Comparison of ENCODE assay signal across 8 mouse cellular contexts in the genomic region with DNA sequence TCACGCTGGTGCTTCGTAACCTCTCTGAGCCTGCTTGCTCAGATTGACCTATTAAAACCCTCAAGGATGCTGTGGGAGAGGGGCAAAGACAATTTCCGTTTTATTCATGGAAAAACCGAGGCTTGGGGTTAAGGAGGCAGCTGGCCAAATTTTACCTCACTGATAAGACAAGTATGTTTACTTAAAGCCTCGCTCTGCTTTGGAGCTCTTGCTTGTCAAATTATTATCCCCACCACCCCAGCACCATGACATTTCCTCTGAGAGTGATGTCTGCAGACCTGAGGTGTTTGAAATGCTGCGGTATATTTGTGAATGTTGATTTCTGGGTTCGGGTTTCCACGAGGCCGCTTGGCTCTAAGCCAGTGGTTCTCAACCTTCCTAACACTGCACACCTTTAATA. TPM values are rescaled to one million over a fixed set of nuclear protein-coding genes. Genes with fewer than 3 reads are reported as not detected.
A peak's percentile ranks its signal among the peaks of the same experiment; 100 is the strongest.
DNase-seq lines count a peak whose midpoint lies in the region; ATAC-seq and TF ChIP-seq lines count a peak whose summit lies in the region.
"Had no signal": no experiment of that assay in that cellular context is flagged by ENCODE, and none has a peak within 500 bp of the region (broad histone marks: within the 10 kb centered on the region; RNA-seq: fewer than 3 reads in every experiment).

No protein-coding gene starts in this region.

- TF ChIP-seq CTCF in lung, embryonic 14.5 days (IDR thresholded peaks at IDR 0.05; ENCODE audit: low read depth), result no peak

- H3K4me1 ChIP-seq in lung, embryonic 14.5 days (ENCODE audit: insufficient read depth), result peaks cover 16% of the 10 kb centered on the region
- H3K4me1 ChIP-seq in forebrain, embryonic 13.5 days, result peaks cover 31% of the 10 kb centered on the region
- peaks cover 20% of the 10 kb centered on the region for H3K4me1 ChIP-seq in limb, embryonic 12.5 days (replicated peaks)
- H3K4me1 ChIP-seq in stomach, embryonic 15.5 days, result peaks cover 14% of the 10 kb centered on the region

- peak overlapping the region; percentile 25 for H3K9ac ChIP-seq in lung, embryonic 14.5 days
- H3K9ac ChIP-seq in forebrain, embryonic 13.5 days, result peak overlapping the region; percentile 86
- H3K9ac ChIP-seq in limb, embryonic 12.5 days (replicated peaks), result 0 out of 2 replicates have a peak overlapping the region, but pooled peaks have one; percentile 18
- 0 out of 2 replicates have a peak overlapping the region, but pooled peaks have one; percentile 4 for H3K9ac ChIP-seq in stomach, embryonic 15.5 days

- 8% methylated on average over 9 of the region's 9 CpGs for WGBS in lung, embryonic 14.5 days
- WGBS in forebrain, embryonic 13.5 days, result 74% methylated on average over 9 of the region's 9 CpGs
- 64% methylated on average over 9 of the region's 9 CpGs for WGBS in limb, embryonic 12.5 days
- WGBS in stomach, embryonic 15.5 days, result 25% methylated on average over 9 of the region's 9 CpGs

- peak; percentile 61 for DNase-seq in lung, embryonic 14.5 days
- no peak for DNase-seq in lung, postnatal 4 days
- no peak for DNase-seq in gastrocnemius, postnatal 25 days
- DNase-seq in spleen, adult 12 weeks (ENCODE audit: low spot score), result no peak
- DNase-seq: spleen, adult 18-20 months had no signal

- peak overlapping the region; percentile 54; the same call in 1 of the 2 replicates for H3K27ac ChIP-seq in lung, embryonic 14.5 days (ENCODE audit: low read depth)
- no peak overlapping the region for H3K27ac ChIP-seq in forebrain, embryonic 13.5 days
- no peak overlapping the region; the same call in 1 of the 2 replicates for H3K27ac ChIP-seq in limb, embryonic 12.5 days
- no peak overlapping the region for H3K27ac ChIP-seq in stomach, embryonic 15.5 days

- H3K27me3 ChIP-seq in lung, embryonic 14.5 days (ENCODE audit: insufficient read depth, low read length), result no peaks in the 10 kb centered on the region
- no peaks in the 10 kb centered on the region for H3K27me3 ChIP-seq in forebrain, embryonic 13.5 days
- H3K27me3 ChIP-seq in limb, embryonic 12.5 days, result no peaks in the 10 kb centered on the region
- no peaks in the 10 kb centered on the region for H3K27me3 ChIP-seq in stomach, embryonic 15.5 days (replicated peaks)

- peak overlapping the region; percentile 79 for H3K4me3 ChIP-seq in lung, embryonic 14.5 days (ENCODE audit: low read depth, low read length)
- H3K4me3 ChIP-seq in forebrain, embryonic 13.5 days, result peak overlapping the region; percentile 82
- peak overlapping the region; percentile 79 for H3K4me3 ChIP-seq in limb, embryonic 12.5 days (replicated peaks)
- peak overlapping the region; percentile 82 for H3K4me3 ChIP-seq in stomach, embryonic 15.5 days (replicated peaks)

- H3K9me3 ChIP-seq in lung, embryonic 14.5 days (ENCODE audit: low read depth, low read length), result no peaks in the 10 kb centered on the region
- H3K9me3 ChIP-seq in forebrain, embryonic 13.5 days (replicated peaks), result no peaks in the 10 kb centered on the region
- H3K9me3 ChIP-seq in limb, embryonic 12.5 days, result no peaks in the 10 kb centered on the region
- H3K9me3 ChIP-seq in stomach, embryonic 15.5 days, result no peaks in the 10 kb centered on the region

- H3K36me3 ChIP-seq in lung, embryonic 14.5 days (ENCODE audit: insufficient read depth), result peaks cover 31% of the 10 kb centered on the region
- H3K36me3 ChIP-seq in forebrain, embryonic 13.5 days (ENCODE audit: poor library complexity, severe bottlenecking), result peaks cover 32% of the 10 kb centered on the region
- peaks cover 37% of the 10 kb centered on the region for H3K36me3 ChIP-seq in limb, embryonic 12.5 days
- H3K36me3 ChIP-seq in stomach, embryonic 15.5 days, result peaks cover 10% of the 10 kb centered on the region; the same call in 1 of the 2 replicates

- H3K4me2 ChIP-seq in lung, embryonic 14.5 days, result peak overlapping the region; percentile 96
- peak overlapping the region; percentile 93 for H3K4me2 ChIP-seq in forebrain, embryonic 13.5 days
- H3K4me2 ChIP-seq in limb, embryonic 12.5 days, result peak overlapping the region; percentile 98
- peak overlapping the region; percentile 88 for H3K4me2 ChIP-seq in stomach, embryonic 15.5 days

- no peak for ATAC-seq in lung, embryonic 14.5 days (ENCODE audit: insufficient read depth)
- ATAC-seq in forebrain, embryonic 13.5 days, result no peak
- ATAC-seq in limb, embryonic 12.5 days (ENCODE audit: insufficient number of reproducible peaks, insufficient read depth, low FRiP score, low TSS enrichment, low read depth), result no peak
- no peak for ATAC-seq in stomach, embryonic 15.5 days (ENCODE audit: insufficient read depth, low FRiP score, low read depth)

RNA-seq across cellular contexts. Expression of gene Cand2, which starts 2.0 kb away (rescaled TPM):
- polyA plus RNA-seq in lung, embryonic 14.5 days (2014; fragmentation: Nextera tagmentation; extraction: Ambion mirVana), result 38.3 and 46.3 TPM in 2 replicates
- 23.8 and 26.5 TPM in 2 replicates for polyA plus RNA-seq in forebrain, embryonic 13.5 days (2015; fragmentation: Nextera tagmentation; extraction: Ambion mirVana)
- 66.9 and 71.8 TPM in 2 replicates for polyA plus RNA-seq in limb, embryonic 12.5 days (2016; fragmentation: Nextera tagmentation; extraction: Ambion mirVana)
- polyA plus RNA-seq in stomach, embryonic 15.5 days (2015; fragmentation: Nextera tagmentation; extraction: Ambion mirVana), result 19.9 and 22.6 TPM in 2 replicates
- total RNA-seq in gastrocnemius, postnatal 25 days (2021), result 10 to 100 TPM; 61.9 to 64.2 TPM

RNA-seq across cellular contexts. Expression of gene Tmem40, which starts 14.2 kb away (rescaled TPM):
- 2.2 and 2.4 TPM in 2 replicates for polyA plus RNA-seq in lung, embryonic 14.5 days (2014; fragmentation: Nextera tagmentation; extraction: Ambion mirVana)
- 0.78 and 0.84 TPM in 2 replicates for polyA plus RNA-seq in forebrain, embryonic 13.5 days (2015; fragmentation: Nextera tagmentation; extraction: Ambion mirVana)
- polyA plus RNA-seq in limb, embryonic 12.5 days (2016; fragmentation: Nextera tagmentation; extraction: Ambion mirVana), result 1.7 and 1.9 TPM in 2 replicates
- polyA plus RNA-seq in stomach, embryonic 15.5 days (2015; fragmentation: Nextera tagmentation; extraction: Ambion mirVana), result 8.2 and 14.9 TPM in 2 replicates
- total RNA-seq in gastrocnemius, postnatal 25 days (2021), result under 1 TPM; 0.35 to 0.43 TPM

RNA-seq across cellular contexts. Expression of gene Rpl32, which starts 32.2 kb away (rescaled TPM):
- polyA plus RNA-seq in lung, embryonic 14.5 days (2014; fragmentation: Nextera tagmentation; extraction: Ambion mirVana), result 2,372 and 2,581 TPM in 2 replicates
- 1,595 and 1,910 TPM in 2 replicates for polyA plus RNA-seq in forebrain, embryonic 13.5 days (2015; fragmentation: Nextera tagmentation; extraction: Ambion mirVana)
- polyA plus RNA-seq in limb, embryonic 12.5 days (2016; fragmentation: Nextera tagmentation; extraction: Ambion mirVana), result 2,195 and 2,268 TPM in 2 replicates
- polyA plus RNA-seq in stomach, embryonic 15.5 days (2015; fragmentation: Nextera tagmentation; extraction: Ambion mirVana), result 2,176 and 2,210 TPM in 2 replicates
- 100 to 1,000 TPM; 536 to 577 TPM for total RNA-seq in gastrocnemius, postnatal 25 days (2021)

Comparison
In these comparisons a context has a peak if more than half of its experiments do, and no peak if none do; other contexts are left out.
1. H3K9ac ChIP-seq: peak in every context shown above with its lines; median percentile 86 in forebrain, embryonic 13.5 days; 25 in lung, embryonic 14.5 days; 18 in limb, embryonic 12.5 days; 4 in stomach, embryonic 15.5 days.